8 mouse cellular contexts compared by ENCODE assay signal in the genomic region with DNA sequence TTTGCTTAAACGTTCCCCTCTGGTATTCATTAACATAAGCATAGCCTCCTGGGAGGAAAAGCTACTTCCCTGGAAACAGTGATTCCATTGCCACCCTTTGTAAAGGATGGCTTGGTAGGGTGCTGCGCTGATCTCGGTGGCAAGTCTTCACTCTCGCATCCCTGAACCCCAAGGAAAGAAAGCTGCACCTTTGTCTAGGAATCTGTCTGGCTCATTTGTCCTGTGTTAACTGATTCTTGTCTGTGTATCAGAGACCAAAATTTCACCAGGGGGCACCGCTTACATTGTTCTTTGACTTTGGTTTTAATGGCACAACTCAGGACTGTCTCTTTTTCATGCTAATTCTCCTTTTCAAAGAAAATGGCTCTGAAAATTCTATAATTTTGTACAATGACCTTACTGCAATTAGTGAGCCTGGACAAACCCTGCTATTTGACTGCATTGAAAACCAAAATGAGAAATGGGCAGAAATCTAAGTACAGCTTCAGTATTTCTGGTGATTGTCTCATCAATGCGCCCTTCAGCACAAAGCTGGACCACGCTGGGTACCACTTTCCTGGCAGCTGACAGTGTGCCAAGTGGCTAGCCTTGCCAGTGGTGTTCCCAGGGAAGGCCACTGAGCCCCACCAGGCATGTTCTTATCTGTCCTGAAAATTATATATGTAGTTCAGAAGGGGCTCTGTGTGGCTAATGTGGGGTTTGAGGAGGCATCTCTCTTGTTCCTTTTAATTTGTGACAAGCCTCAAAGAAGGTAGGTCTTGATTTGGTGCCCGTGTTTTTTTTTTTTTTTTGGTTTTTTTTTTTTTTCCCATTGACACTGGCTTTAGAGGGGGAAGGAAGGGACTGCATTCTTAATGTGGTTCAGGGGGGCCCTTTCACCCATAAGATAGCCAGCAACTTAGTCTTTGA. TPM values are rescaled to one million over a fixed set of nuclear protein-coding genes. Genes with fewer than 3 reads are reported as not detected.
A peak's percentile ranks its signal among the peaks of the same experiment; 100 is the strongest.
DNase-seq lines count a peak whose midpoint lies in the region; ATAC-seq lines count a peak whose summit lies in the region.
"Had no signal": no experiment of that assay in that cellular context is flagged by ENCODE, and none has a peak within 500 bp of the region (broad histone marks: within the 10 kb centered on the region; RNA-seq: fewer than 3 reads in every experiment).

No protein-coding gene starts in this region.

- 0 out of 2 replicates have a peak, but pooled peaks cover 3% of the 10 kb centered on the region for H3K4me1 ChIP-seq in hindbrain, embryonic 11.5 days (replicated peaks; ENCODE audit: control insufficient read depth, insufficient read depth, low read length)
- peaks cover 25% of the 10 kb centered on the region for H3K4me1 ChIP-seq in hindbrain, embryonic 10.5 days (replicated peaks)
- H3K4me1 ChIP-seq in hindbrain, embryonic 14.5 days (replicated peaks; ENCODE audit: control insufficient read depth, insufficient read depth, low read length) = 0 out of 2 replicates have a peak, but pooled peaks cover 14% of the 10 kb centered on the region

- no peak overlapping the region for H3K9ac ChIP-seq in hindbrain, embryonic 11.5 days (ENCODE audit: low read depth, low read length)
- no peak overlapping the region for H3K9ac ChIP-seq in hindbrain, embryonic 14.5 days

- no peaks in the 10 kb centered on the region for H3K27me3 ChIP-seq in hindbrain, embryonic 11.5 days (ENCODE audit: control insufficient read depth, insufficient read depth, low read length)
- no peaks in the 10 kb centered on the region for H3K27me3 ChIP-seq in hindbrain, embryonic 10.5 days (ENCODE audit: insufficient read depth, poor library complexity, severe bottlenecking)
- no peaks in the 10 kb centered on the region for H3K27me3 ChIP-seq in hindbrain, embryonic 14.5 days (ENCODE audit: control insufficient read depth, insufficient read depth, low read length)

- DNase-seq in hindbrain, embryonic 11.5 days (ENCODE audit: low spot score) = peak; percentile 27
- no peak for DNase-seq in hindbrain, embryonic 10.5 days (ENCODE audit: low spot score)
- peak; percentile 97 for DNase-seq in ES-CJ7 (ENCODE audit: low read depth, low spot score)
- DNase-seq in R1 (ENCODE audit: low read depth, low spot score) = peak; percentile 99
- DNase-seq in hindbrain, embryonic 14.5 days (ENCODE audit: low spot score) = peak; percentile 48
- DNase-seq in adrenal gland, postnatal 36 days = no peak
- DNase-seq in gastrocnemius, postnatal 25 days = no peak

- H3K36me3 ChIP-seq in hindbrain, embryonic 11.5 days (ENCODE audit: control insufficient read depth, insufficient read depth, low read length) = no peaks in the 10 kb centered on the region
- no peaks in the 10 kb centered on the region for H3K36me3 ChIP-seq in hindbrain, embryonic 10.5 days
- no peaks in the 10 kb centered on the region for H3K36me3 ChIP-seq in hindbrain, embryonic 14.5 days (replicated peaks; ENCODE audit: control insufficient read depth, insufficient read depth)

- WGBS in hindbrain, embryonic 11.5 days = 20% methylated on average over 8 of the region's 8 CpGs
- WGBS in hindbrain, embryonic 10.5 days = 18% methylated on average over 8 of the region's 8 CpGs
- 10% methylated on average over 8 of the region's 8 CpGs for WGBS in hindbrain, embryonic 14.5 days

- H3K9me3 ChIP-seq in hindbrain, embryonic 11.5 days (ENCODE audit: control insufficient read depth, low read length) = no peaks in the 10 kb centered on the region
- H3K9me3 ChIP-seq in hindbrain, embryonic 10.5 days = no peaks in the 10 kb centered on the region
- no peaks in the 10 kb centered on the region for H3K9me3 ChIP-seq in hindbrain, embryonic 14.5 days (ENCODE audit: control insufficient read depth, low read length)

- no peak overlapping the region for H3K4me3 ChIP-seq in hindbrain, embryonic 11.5 days (ENCODE audit: low read depth, low read length)
- no peak overlapping the region for H3K4me3 ChIP-seq in hindbrain, embryonic 10.5 days
- no peak overlapping the region for H3K4me3 ChIP-seq in hindbrain, embryonic 14.5 days (replicated peaks; ENCODE audit: low read length)

- H3K4me2 ChIP-seq in hindbrain, embryonic 11.5 days (replicated peaks; ENCODE audit: low read depth, low read length) = no peak overlapping the region
- H3K4me2 ChIP-seq in hindbrain, embryonic 14.5 days (replicated peaks) = peak overlapping the region; percentile 33

- ATAC-seq in hindbrain, embryonic 11.5 days (ENCODE audit: low FRiP score) = peak; percentile 81
- peak; percentile 77; the same call in 1 of the 2 replicates for ATAC-seq in hindbrain, embryonic 14.5 days (ENCODE audit: low FRiP score)

- H3K27ac ChIP-seq in hindbrain, embryonic 11.5 days (ENCODE audit: low read depth, low read length) = no peak overlapping the region
- H3K27ac ChIP-seq in hindbrain, embryonic 10.5 days = no peak overlapping the region
- H3K27ac ChIP-seq in hindbrain, embryonic 14.5 days = peak overlapping the region; percentile 69; the same call in 1 of the 2 replicates
- H3K27ac ChIP-seq: macrophage had no signal

RNA-seq across cellular contexts. Expression of a gene that starts 40.8 kb away (rescaled TPM):
- 18.8 and 22.5 TPM in 2 replicates for polyA plus RNA-seq in hindbrain, embryonic 11.5 days (2014; fragmentation: Nextera tagmentation; extraction: Ambion mirVana)
- polyA plus RNA-seq in hindbrain, embryonic 10.5 days (2016; fragmentation: Nextera tagmentation; extraction: Ambion mirVana) = 20.0 and 22.6 TPM in 2 replicates
- polyA plus RNA-seq in hindbrain, embryonic 14.5 days (2014; fragmentation: Nextera tagmentation; extraction: Ambion mirVana) = 21.8 and 23.6 TPM in 2 replicates
- total RNA-seq in adrenal gland, postnatal 36 days (2021) = 1 to 10 TPM; 4.2 to 4.3 TPM
- total RNA-seq in gastrocnemius, postnatal 25 days (2021) = 1 to 10 TPM; 1.3 to 1.7 TPM

Comparison
In these comparisons a context has a peak if more than half of its experiments do, and no peak if none do; other contexts are left out.
1. DNase-seq: peak in hindbrain, embryonic 11.5 days (single experiment), ES-CJ7 (single experiment), R1 (single experiment) and hindbrain, embryonic 14.5 days (single experiment); none in hindbrain, embryonic 10.5 days (single experiment), adrenal gland, postnatal 36 days (0 of 2) and gastrocnemius, postnatal 25 days (single experiment).